Mouse (Mus musculus): ENCODE measurements around the gene Ccdc88a. TPM values are rescaled to one million over a fixed set of nuclear protein-coding genes. Genes with fewer than 3 reads are reported as not detected.

Ccdc88a gene
- total and polyA plus RNA-seq, 3 experiments: 4.0 to 225 (median 5.9) TPM

- TF ChIP-seq KAT2A (conservative IDR thresholded peaks at IDR 0.05; ENCODE audit: low read depth, low read length) (no peak), NELFE (IDR thresholded peaks at IDR 0.05; ENCODE audit: low read depth, low read length) (no peak), MYB (IDR thresholded peaks at IDR 0.05; ENCODE audit: low read depth, low read length) (no peak), CHD1 (IDR thresholded peaks at IDR 0.05; ENCODE audit: low read depth, low read length) (0 out of 2 replicates have a peak, but pooled peaks have one; percentile 15), CTCF (IDR thresholded peaks at IDR 0.05 in 2 of 3, conservative IDR thresholded peaks at IDR 0.05 in 1 of 3; ENCODE audit: control insufficient read depth in 1 of 3, insufficient read depth in 1 of 3, low read depth in 2 of 3, low read length in 3 of 3, poor library complexity in 1 of 3, severe bottlenecking in 1 of 3) (peak in 2 of 3 experiments; percentile 23 to 49; a peak in 3 of 6 replicates)
Observed at GRCm38 (mm10) chr11:29548504-29549424, 175.3 kb downstream of the Ccdc88a start (continued).

- peaks cover 18 to 33% of the 10 kb centered on the region in 2 experiments for H3K36me3 ChIP-seq (ENCODE audit: control insufficient read depth in 1 of 2, insufficient read depth in 2 of 2, low read length in 2 of 2)
- H3K9ac ChIP-seq (ENCODE audit: control insufficient read depth, low read depth, low read length, poor library complexity, severe bottlenecking): peak overlapping the region; percentile 97
Observed at GRCm38 (mm10) chr11:29549425-29549778, 175.9 kb downstream of the Ccdc88a start.

More at GRCm38 (mm10) chr11:29549425-29549778, 175.9 kb downstream of the Ccdc88a start:
- peaks cover 26% of the 10 kb centered on the region for H3K79me2 ChIP-seq (ENCODE audit: control insufficient read depth, insufficient read depth, low read length, poor library complexity)
- TF ChIP-seq ETS1 (IDR thresholded peaks at IDR 0.05; ENCODE audit: low read depth, low read length) (peak; percentile 94), POLR2A (IDR thresholded peaks at IDR 0.05; ENCODE audit: control insufficient read depth in 1 of 2, insufficient read depth in 1 of 2, low read depth in 1 of 2, low read length in 2 of 2, poor library complexity in 1 of 2) (no peak), RCOR1 (IDR thresholded peaks at IDR 0.05; ENCODE audit: low read depth, low read length) (no peak), HCFC1 (IDR thresholded peaks at IDR 0.05; ENCODE audit: low read depth, low read length) (peak; percentile 75), GABPA (IDR thresholded peaks at IDR 0.05; ENCODE audit: low read depth, low read length) (no peak), TBP (IDR thresholded peaks at IDR 0.05; ENCODE audit: low read depth, low read length) (peak; percentile 72), NELFE (IDR thresholded peaks at IDR 0.05; ENCODE audit: low read depth, low read length) (peak; percentile 35; the same call in 1 of the 2 replicates), MXI1 (IDR thresholded peaks at IDR 0.05; ENCODE audit: low read depth, low read length) (peak; percentile 63; the same call in 1 of the 2 replicates), CHD2 (IDR thresholded peaks at IDR 0.05; ENCODE audit: low read length) (no peak), USF1 (IDR thresholded peaks at IDR 0.05; ENCODE audit: low read depth, low read length) (no peak), BHLHE40 (IDR thresholded peaks at IDR 0.05; ENCODE audit: borderline replicate concordance, low read depth, low read length) (no peak), SIN3A (IDR thresholded peaks at IDR 0.05; ENCODE audit: low read length) (peak; percentile 94), KAT2A (conservative IDR thresholded peaks at IDR 0.05; ENCODE audit: low read depth, low read length) (no peak), ZC3H11A (IDR thresholded peaks at IDR 0.05; ENCODE audit: low read depth, low read length) (no peak), MEF2A (IDR thresholded peaks at IDR 0.05; ENCODE audit: extremely low read depth, insufficient replicate concordance, low read depth, low read length, poor library complexity, severe bottlenecking) (peak; percentile 81; the same call in 1 of the 2 replicates), TCF12 (IDR thresholded peaks at IDR 0.05; ENCODE audit: low read depth, low read length) (0 out of 2 replicates have a peak, but pooled peaks have one; percentile 3), POLR2AphosphoS5 (IDR thresholded peaks at IDR 0.05; ENCODE audit: borderline replicate concordance, low read depth, low read length) (no peak), EP300 (IDR thresholded peaks at IDR 0.05; ENCODE audit: low read depth in 1 of 2, low read length in 2 of 2) (peak; percentile 50 to 59; a peak in 3 of 4 replicates), MYC (IDR thresholded peaks at IDR 0.05; ENCODE audit: low read depth, low read length) (no peak; the same call in 1 of the 2 replicates), MYB (IDR thresholded peaks at IDR 0.05; ENCODE audit: low read depth, low read length) (no peak), MAX (IDR thresholded peaks at IDR 0.05; ENCODE audit: low read length) (no peak), CHD1 (IDR thresholded peaks at IDR 0.05; ENCODE audit: low read depth, low read length) (0 out of 2 replicates have a peak, but pooled peaks have one; percentile 1), TAL1 (IDR thresholded peaks at IDR 0.05; ENCODE audit: low read length) (no peak)
- peak overlapping the region; percentile 92 for H3K27ac ChIP-seq (ENCODE audit: control insufficient read depth, low read depth, low read length)
- peaks cover 4 to 17% of the 10 kb centered on the region in 2 experiments for H3K4me1 ChIP-seq (ENCODE audit: control insufficient read depth in 1 of 2, insufficient read depth in 2 of 2, low read length in 2 of 2)
- DNase-seq (ENCODE audit: low read depth, low spot score): peak; percentile 95
- peak overlapping the region; percentile 75 to 99; a peak in 3 of 4 replicates for H3K4me3 ChIP-seq (ENCODE audit: control insufficient read depth in 1 of 2, insufficient read depth in 1 of 2, low read depth in 2 of 2, low read length in 2 of 2)
- H3K27me3 ChIP-seq (ENCODE audit: control insufficient read depth in 1 of 2, insufficient read depth in 2 of 2, low read length in 2 of 2): no peaks in the 10 kb centered on the region
- no peaks in the 10 kb centered on the region for H3K9me3 ChIP-seq (replicated peaks; ENCODE audit: insufficient read depth, low read length)

Measured in MEL (cell line).